Mouse (Mus musculus) skeletal muscle tissue, postnatal 0 days (tissue): ENCODE measurements around the gene Klk1. TPM values are rescaled to one million over a fixed set of nuclear protein-coding genes. Genes with fewer than 3 reads are reported as not detected.

ENCODE experiments used
- polyA plus RNA-seq: library from polyadenylated mRNA; unstranded; fragments of >200 nt; fragmentation: Nextera tagmentation; extraction: Ambion mirVana; gene quantifications from 2 replicates; pipeline ENCODE4 v1.2.1, GENCODE M21; 2015

Klk1 gene
- polyA plus RNA-seq = 0.24 TPM in 1 of 2 replicates, not detected in the other

GRCm38 (mm10) chr7:44225076-44225475, at the start of gene Klk1:
Gene Klk1, plus strand, starts transcription at chr7:44225360.

GRCm38 (mm10) chr7:44187936-44188335, 37.2 kb upstream of the Klk1 start, which contains the start of gene Klk1b24:
Gene Klk1b24, plus strand, starts transcription at chr7:44188236.

GRCm38 (mm10) chr7:44197891-44198290, 27.3 kb upstream of the Klk1 start, which contains the start of gene Klk1b3:
Gene Klk1b3, plus strand, starts transcription at chr7:44198191.

GRCm38 (mm10) chr7:44207135-44207534, 18.0 kb upstream of the Klk1 start, which contains the start of gene Klk1b4:
Gene Klk1b4, plus strand, starts transcription at chr7:44207435.

GRCm38 (mm10) chr7:44215645-44216044, 9.5 kb upstream of the Klk1 start, which contains the start of gene Klk1b5:
Gene Klk1b5, plus strand, starts transcription at chr7:44215945.

GRCm38 (mm10) chr7:44235909-44236308, 10.7 kb downstream of the Klk1 start, which contains the start of gene Gm36864:
Gene Gm36864, plus strand, starts transcription at chr7:44236177.

GRCm38 (mm10) chr7:44246055-44246983, 21.2 kb downstream of the Klk1 start, which contains the start of the genes 1700028J19Rik and 2410002F23Rik:
Gene 1700028J19Rik, minus strand, starts transcription at chr7:44246695.
Gene 2410002F23Rik, plus strand, starts transcription at chr7:44246722.

GRCm38 (mm10) chr7:44257278-44257677, 32.1 kb downstream of the Klk1 start, which contains the start of gene Acp4:
Gene Acp4, minus strand, starts transcription at chr7:44257378.

GRCm38 (mm10) chr7:44261147-44261546, 36.0 kb downstream of the Klk1 start, which contains the start of gene Gm15517:
Gene Gm15517, plus strand, starts transcription at chr7:44261447.

Other genes with a start within 250 kb of the Klk1 start
- 0.16 and 0.23 TPM in 2 replicates for gene Klk1b9, start 249.3 kb upstream of the Klk1 start, polyA plus RNA-seq
- gene Klk1b11, start 229.5 kb upstream of the Klk1 start, polyA plus RNA-seq = not detected in 2 replicates
- gene Klk1b26, start 213.2 kb upstream of the Klk1 start, polyA plus RNA-seq = 17.1 and 21.7 TPM in 2 replicates
- not detected in 2 replicates for gene Klk1b27, start 173.1 kb upstream of the Klk1 start, polyA plus RNA-seq
- gene Klk1b21, start 123.0 kb upstream of the Klk1 start, polyA plus RNA-seq = not detected in 2 replicates
- not detected in 2 replicates for gene Klk1b22, start 112.7 kb upstream of the Klk1 start, polyA plus RNA-seq
- gene Klk1b16, start 88.6 kb upstream of the Klk1 start, polyA plus RNA-seq = 0.10 and 0.24 TPM in 2 replicates
- not detected in 2 replicates for gene Klk1b24, start 37.1 kb upstream of the Klk1 start, polyA plus RNA-seq
- gene Klk1b3, start 27.2 kb upstream of the Klk1 start, polyA plus RNA-seq = not detected in 2 replicates
- not detected in 2 replicates for gene Klk1b4, start 17.9 kb upstream of the Klk1 start, polyA plus RNA-seq
- gene Klk1b5, start 9.4 kb upstream of the Klk1 start, polyA plus RNA-seq = not detected in 2 replicates
- not detected in 2 replicates for gene Gm36864, start 10.8 kb downstream of the Klk1 start, polyA plus RNA-seq
- gene 1700028J19Rik, start 21.3 kb downstream of the Klk1 start, polyA plus RNA-seq = 0.46 and 1.0 TPM in 2 replicates
- gene 2410002F23Rik, start 21.4 kb downstream of the Klk1 start, polyA plus RNA-seq = 46.6 and 50.7 TPM in 2 replicates
- 1.9 and 2.3 TPM in 2 replicates for gene Acp4, start 32.0 kb downstream of the Klk1 start, polyA plus RNA-seq
- not detected in 2 replicates for gene Gm15517, start 36.1 kb downstream of the Klk1 start, polyA plus RNA-seq
- gene Clec11a, start 81.5 kb downstream of the Klk1 start, polyA plus RNA-seq = 1.5 and 3.3 TPM in 2 replicates
- gene Shank1, start 84.9 kb downstream of the Klk1 start, polyA plus RNA-seq = 0.41 and 0.55 TPM in 2 replicates
- 0.46 and 0.90 TPM in 2 replicates for gene Syt3, start 158.7 kb downstream of the Klk1 start, polyA plus RNA-seq
- not detected in 2 replicates for gene 1700008O03Rik, start 160.5 kb downstream of the Klk1 start, polyA plus RNA-seq
- gene Lrrc4b, start 203.7 kb downstream of the Klk1 start, polyA plus RNA-seq = 0.12 and 0.17 TPM in 2 replicates
- gene Aspdh, start 240.0 kb downstream of the Klk1 start, polyA plus RNA-seq = not detected in 2 replicates
- gene Josd2, start 242.6 kb downstream of the Klk1 start, polyA plus RNA-seq = 96.3 and 103 TPM in 2 replicates